Mouse (Mus musculus): ENCODE data around the gene Hfm1.
A peak's percentile ranks its signal among the peaks of the same experiment; 100 is the strongest.

Gene Hfm1

DNA sequence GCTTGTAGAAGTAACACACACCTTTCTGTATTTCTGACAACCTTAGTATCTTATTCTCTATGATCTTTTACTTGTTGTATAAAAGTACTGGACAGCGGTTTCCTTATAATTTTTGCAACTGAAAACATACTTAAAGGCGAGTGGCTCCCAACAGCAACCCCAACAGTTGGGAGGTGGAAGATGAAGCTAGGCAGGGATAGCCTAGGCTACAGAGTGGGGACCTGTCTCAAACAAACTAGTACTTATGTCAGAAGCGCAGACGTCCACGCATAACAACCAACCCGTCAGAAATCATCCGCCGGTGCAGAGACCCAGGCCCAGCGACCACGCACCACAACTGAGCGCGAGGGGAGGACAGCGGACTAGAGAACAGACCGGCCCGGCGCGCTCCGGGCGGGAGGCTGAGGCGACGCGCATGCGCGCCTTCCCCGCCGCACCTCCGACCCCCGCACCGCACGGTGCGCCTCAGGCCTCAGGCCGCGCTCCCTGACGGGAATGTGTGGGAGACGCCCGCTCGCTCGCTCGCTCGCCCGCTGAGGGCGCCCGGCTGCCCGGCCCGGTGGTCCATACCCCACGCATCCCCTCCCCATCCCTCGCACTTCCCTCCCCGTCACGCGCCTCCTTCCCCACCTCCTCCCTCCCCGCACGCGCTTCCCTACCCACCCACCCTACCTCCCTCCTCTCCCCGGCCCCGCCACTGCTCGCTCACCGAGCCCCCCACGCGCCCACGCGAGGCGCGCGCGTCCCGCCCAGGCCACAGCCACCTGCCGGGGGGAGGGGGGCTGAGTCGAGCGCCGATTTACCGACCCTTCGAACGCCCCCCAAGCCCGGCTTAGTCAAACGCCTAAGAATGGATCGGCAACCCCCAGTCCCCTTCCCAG, at the start of gene Hfm1:
Gene Hfm1 (minus strand): TSS at position 834 of the 881 bp plus-strand sequence.
- DNase-seq: peak; percentile 46

- no peak for DNase-seq
Observed at GRCm38 (mm10) chr5:106973883-106974282, 47.8 kb upstream of the Hfm1 start.

GRCm38 (mm10) chr5:106967578-106967977, 41.5 kb upstream of the Hfm1 start:
- DNase-seq: no peak

- no peak for DNase-seq
Observed at GRCm38 (mm10) chr5:106966443-106966842, 40.3 kb upstream of the Hfm1 start.

DNA sequence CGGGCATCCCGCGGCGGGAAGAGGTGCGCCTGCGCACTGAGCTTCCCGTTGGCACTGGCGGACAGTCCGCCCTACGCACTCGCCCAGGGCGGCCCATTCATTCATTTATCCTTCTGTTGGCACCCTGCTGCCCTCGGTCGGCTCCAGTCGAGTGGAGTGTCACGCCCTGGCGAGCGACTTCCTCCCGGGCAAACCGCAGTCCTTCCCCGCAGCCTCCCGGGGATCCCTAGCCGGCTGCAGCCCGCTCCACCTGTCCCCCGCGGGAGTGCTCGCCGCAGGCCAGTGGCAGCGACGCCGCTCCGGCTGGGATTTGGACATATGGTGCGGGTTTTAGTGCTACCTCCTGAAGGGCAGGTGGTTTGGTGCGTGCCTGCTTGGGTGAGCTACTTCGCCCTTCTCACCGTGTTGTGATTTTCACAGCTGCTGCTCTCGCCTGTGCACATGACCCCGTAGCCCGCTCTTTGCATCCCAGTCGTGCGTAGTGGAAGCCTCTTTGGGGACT, 38.4 kb upstream of the Hfm1 start:
- no peak for DNase-seq

DNA sequence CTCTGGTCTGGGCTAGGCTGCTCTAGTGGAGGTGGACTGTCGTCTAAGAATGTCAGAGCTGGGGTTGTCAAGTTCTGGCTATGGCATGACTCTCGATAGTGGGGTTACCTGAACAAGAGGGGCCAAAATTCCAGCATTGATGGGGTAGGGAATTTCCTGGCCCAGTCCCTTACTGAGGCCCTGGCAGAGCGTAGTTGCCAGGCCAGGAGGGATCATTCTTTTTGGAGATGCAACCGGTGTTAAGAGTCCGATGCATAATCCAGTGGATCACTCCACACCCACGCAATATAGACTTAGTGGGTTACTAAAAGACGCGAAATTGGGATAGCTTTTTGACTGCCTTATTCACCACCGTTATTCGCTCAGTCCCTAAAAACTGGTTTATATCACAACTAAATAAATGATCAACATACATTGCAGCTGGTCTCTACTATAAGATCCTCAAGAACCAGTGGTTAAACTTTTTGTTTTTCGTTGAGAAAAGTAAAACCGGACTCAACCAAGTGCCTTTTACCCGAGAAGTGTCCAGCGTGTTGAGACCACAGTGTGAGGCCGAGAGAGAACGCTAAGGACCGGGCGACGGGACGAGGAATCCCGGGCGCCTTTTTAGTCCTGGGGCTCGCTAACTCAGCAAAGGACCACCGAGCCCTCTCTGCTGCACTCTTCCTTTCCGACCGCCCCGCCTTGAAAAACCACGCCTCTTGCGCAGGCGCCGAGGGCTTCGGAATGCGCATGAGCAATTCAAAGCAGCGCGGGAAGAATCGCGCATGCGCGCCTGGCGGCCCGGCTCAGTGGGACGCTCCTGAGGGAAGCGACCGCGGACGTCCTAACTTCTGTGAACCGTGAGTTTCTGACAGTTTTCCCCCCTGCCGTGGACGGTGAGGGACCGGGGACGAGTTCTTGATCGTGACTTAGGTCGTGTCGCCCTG, 37.7 kb upstream of the Hfm1 start, which contains the start of gene Cdc7:
Gene Cdc7 (plus strand): TSS at position 739 of the 929 bp plus-strand sequence.
- peak; percentile 95 for DNase-seq

DNA sequence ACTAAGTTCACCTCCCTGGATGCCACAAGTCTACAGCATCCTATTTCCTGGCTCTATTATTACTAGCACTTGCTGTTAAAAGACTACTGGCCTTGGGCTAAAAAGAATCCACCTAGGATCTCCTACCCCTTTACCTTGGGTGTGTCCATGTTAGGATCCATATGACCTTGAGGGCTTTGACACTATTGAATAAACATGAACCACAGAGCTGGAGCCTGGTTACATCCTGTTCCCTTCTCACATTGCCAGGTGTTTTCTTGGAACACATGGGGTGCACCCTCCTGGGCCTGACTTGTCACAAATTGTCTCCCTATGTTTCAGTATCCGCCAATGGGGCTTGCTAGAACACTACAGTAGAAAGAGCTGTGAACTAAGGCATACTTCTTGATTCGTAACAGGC, 34.3 kb upstream of the Hfm1 start:
- DNase-seq: no peak

- DNase-seq: peak; percentile 45
Observed at GRCm38 (mm10) chr5:106959031-106959430, 32.9 kb upstream of the Hfm1 start.

DNA sequence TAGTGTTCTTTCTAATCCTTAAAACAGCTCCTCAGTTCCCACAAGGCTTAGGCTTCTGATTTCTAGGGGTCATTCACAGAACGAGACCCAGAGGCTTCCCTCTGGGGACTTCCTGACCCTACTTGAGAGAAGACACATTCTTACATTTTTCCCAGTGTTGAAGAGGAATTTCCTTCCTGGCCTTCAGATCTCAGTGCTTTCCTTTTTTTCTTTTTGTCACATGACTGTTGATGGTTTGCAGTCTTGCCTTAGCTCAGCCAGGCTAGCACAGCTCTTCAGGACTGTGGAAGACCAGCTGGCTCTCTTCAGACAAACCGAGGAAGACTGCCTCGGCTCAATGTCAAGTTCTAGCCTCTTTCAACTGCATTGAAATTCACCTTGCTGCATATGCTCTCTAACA, 30.3 kb upstream of the Hfm1 start:
- no peak for DNase-seq

DNA sequence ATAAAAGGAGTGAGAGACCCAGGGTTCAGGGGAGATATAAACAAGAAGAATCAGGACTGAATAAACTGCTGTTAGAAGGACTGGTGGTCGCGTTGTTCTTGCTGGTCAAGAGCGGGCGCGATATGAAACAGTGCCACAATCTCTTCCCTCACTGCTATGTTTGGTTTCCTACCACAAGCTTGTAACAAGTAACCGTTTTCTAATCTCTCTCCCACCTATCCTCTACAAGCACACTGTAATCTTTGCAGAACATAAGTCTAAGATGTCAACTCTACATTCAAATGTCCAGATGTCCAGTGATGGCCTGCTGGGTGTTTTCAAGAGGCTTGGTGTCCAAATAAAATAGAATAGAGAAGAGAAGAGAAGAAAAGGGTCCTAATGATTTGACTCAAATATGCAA, 22.6 kb upstream of the Hfm1 start:
- DNase-seq: no peak

- DNase-seq: no peak
Observed at GRCm38 (mm10) chr5:106946342-106946741, 20.2 kb upstream of the Hfm1 start.

GRCm38 (mm10) chr5:106927996-106928395, 1.9 kb upstream of the Hfm1 start:
- DNase-seq: no peak

GRCm38 (mm10) chr5:106926369-106926686, 207 bp upstream of the Hfm1 start:
- no peak for DNase-seq

DNA sequence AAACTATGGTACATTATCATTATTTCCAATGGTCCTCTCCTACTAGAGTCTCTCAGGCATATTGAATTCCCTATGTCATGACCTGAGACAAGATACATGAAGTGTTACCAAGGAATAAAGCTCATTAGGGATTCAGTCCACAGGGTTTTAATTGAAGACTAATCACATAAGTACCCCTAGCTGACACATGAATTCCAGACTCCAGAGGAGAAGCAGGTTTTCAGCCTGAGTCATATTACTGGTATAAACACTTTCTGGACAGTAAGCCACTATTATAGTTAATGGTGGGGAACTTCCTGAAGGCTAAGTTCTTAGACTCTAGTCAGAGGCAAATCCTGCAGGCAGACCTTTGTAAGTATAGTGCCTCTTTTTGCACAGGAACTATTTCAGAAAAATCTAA, 6.8 kb downstream of the Hfm1 start:
- DNase-seq: no peak

- no peak for DNase-seq
Observed at GRCm38 (mm10) chr5:106896879-106897278, 29.2 kb downstream of the Hfm1 start.

GRCm38 (mm10) chr5:106891773-106892172, 34.3 kb downstream of the Hfm1 start:
- DNase-seq: peak; percentile 12

DNA sequence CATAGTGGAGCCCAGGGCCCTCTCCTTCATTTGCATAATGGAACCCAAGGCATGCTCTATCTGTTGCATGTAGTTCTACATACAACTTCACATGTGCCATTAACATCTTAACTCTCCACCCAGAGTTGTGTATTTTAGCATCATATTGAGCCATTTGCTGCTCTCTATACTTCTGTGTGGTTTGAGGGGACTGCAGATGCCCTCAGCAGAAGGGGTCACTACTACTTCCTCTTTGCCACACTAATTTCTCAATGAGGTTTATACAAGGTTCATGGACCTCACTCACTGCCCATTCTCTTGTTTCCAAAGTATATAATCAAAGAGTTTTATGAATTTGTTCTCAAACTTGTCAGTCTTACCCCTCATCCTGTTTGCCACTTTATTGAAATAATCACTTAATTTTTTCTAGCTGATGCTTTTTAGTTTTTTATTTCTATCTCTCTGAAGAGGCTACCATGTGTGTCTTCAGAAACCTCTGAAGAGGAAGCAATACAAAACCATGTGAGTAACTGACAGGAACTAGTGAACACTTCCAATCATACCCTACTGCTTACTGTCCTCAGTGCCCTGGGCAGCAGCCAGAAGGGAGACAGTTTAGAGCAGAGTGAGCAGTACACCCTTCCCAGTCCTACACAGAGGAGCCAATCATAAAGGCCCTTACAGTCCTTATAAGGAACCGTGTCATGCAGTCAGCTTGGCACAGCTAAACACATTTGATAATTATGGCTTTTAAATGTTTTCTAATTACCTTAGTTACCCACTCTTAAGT, 38.6 kb downstream of the Hfm1 start:
- DNase-seq: no peak

DNA sequence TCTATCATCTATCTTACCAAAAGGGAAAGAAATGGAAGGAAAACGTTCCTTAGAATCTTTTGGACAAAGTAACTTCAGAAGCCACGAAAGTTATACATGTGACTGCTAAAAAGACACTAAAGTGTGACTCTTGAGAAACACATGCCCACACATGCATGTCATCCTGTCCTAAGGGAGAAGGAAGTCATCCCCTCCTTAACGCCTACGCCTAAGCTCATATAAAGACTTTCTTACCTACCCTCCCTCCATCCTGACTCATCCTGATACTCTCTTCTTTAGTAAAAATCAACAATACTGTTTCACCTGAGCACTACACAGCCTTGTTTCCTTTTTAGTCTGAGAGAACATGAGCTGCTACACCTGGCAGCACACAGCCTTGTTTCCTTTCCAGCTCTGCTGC, 40.6 kb downstream of the Hfm1 start:
- no peak for DNase-seq

- no peak for DNase-seq
Observed at GRCm38 (mm10) chr5:106876438-106876837, 49.7 kb downstream of the Hfm1 start.

DNA sequence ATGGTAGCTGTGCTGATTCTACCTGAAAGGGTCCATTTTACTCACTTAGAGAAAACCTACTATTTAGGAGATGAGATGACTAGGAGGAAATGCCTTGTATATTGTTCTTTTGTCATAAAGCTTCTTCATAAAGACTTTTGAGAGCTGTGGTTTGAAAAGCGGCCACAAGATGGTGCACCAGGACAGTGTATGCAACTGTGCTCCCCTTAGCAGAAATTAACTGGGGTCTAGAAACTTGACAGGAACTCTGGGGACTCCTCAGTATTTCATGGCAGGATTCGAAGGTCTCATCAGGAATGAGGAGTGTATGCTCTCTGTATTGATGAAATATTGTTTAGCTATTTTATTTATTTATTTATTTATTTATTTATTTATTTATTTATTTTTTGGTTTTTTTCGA, 65.7 kb downstream of the Hfm1 start:
- peak; percentile 75 for DNase-seq

DNA sequence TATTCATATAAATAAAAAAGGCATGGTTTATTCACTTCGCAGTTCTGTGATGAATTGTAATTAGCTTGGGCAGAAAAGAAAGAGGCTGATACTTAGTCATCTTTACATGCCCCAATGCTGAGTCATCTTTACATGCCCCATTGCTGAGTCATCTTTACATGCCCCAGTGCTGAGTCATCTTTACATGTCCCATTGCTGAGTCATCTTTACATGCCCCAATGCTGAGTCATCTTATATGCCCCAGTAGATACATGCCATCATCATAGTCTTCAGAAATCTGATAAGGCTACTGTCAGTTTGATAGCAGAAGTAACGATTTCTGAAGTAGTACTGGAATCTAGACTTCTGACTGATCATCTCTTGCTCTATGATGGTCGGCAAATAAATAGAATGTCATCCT, 72.8 kb downstream of the Hfm1 start:
- DNase-seq: no peak

DNA sequence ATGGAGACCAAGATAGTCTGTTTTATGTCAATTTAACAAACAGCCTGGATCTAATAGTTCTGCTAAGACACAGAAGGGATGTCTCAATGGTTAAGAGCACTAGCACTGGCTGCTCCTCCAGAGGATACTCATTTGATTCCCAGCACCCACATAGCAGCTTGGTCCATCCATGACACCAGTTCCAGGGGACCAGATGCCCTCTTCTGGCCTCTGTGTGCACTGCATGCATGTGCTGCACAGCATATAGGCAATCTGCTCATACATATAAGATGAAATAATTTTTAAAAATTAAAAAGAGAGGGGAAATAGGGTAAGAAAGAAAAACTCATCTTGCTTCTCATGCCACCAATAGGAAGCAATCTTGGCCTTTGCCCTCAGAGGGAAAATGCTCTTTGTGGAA, 79.1 kb downstream of the Hfm1 start:
- DNase-seq: no peak

DNA sequence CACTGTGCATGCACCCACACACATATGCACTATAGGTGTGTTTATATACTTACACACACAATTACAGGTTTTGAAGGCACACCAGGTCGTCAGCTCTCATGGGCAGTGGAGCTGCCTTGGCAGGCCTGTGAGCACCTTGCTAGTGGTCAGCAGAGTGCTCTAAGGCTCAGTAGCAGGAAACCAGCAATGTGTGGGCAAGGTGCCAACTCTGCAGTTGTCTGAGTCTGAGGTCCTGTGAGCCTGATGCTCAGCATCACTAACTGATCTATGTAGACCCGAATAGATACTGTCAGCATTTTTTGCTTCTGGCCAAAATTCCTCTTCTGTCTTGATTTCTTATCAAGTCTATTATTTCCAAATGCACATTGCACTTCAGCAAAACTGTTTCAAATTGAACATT, 82.2 kb downstream of the Hfm1 start:
- DNase-seq: no peak

All from lung, postnatal 14 days (tissue).